Mouse (Mus musculus): ENCODE measurements around the gene Ddn. TPM values are rescaled to one million over a fixed set of nuclear protein-coding genes. Genes with fewer than 3 reads are reported as not detected.
A peak's percentile ranks its signal among the peaks of the same experiment; 100 is the strongest.

Gene Ddn
- polyA plus RNA-seq, 1 experiment, result 108 TPM

GRCm38 (mm10) chr15:98805324-98806040, 3.8 kb downstream of the Ddn start:
- Histone ChIP-seq H3K4me1 (ENCODE audit: control insufficient read depth, insufficient read depth, low read length) (peaks cover 51% of the 10 kb centered on the region), H3K27ac (ENCODE audit: insufficient read depth, low read depth, low read length) (peak overlapping the region; percentile 76), H3K4me3 (ENCODE audit: insufficient read depth, low read depth, low read length) (peak overlapping the region; percentile 79)
- WGBS, result 2% methylated on average over 64 of the region's 64 CpGs
- TF ChIP-seq POLR2A (IDR thresholded peaks at IDR 0.05; ENCODE audit: insufficient read depth, low read depth, low read length) (no peak), CTCF (IDR thresholded peaks at IDR 0.05; ENCODE audit: insufficient read depth, low read depth, low read length) (peak; percentile 54; the same call in 1 of the 2 replicates)

DNA sequence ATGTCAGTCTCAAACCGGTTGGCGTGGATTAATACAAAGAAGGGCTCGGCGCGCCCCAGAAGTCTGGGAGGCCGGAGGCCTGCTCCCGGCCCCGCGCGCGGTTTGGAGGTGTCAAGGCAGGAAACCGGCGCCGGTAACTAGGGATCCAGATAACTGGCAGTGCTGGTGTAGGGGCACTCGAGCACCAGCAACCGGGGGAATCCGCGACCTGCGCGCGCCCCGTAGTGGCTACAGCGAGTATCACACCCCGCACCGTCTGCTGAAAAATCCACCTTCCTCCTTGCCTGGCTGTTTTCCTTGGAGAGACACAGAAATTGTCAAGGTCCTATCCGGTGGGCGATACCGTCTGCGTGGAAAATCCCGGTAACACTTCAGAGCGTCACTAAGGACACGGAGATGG, 5.2 kb downstream of the Ddn start:
- no peak for TF ChIP-seq POLR2A (IDR thresholded peaks at IDR 0.05; ENCODE audit: insufficient read depth, low read depth, low read length)
- TF ChIP-seq CTCF (IDR thresholded peaks at IDR 0.05; ENCODE audit: insufficient read depth, low read depth, low read length), result peak; percentile 74
- no peak overlapping the region for H3K27ac ChIP-seq (ENCODE audit: insufficient read depth, low read depth, low read length)
- under 1% methylated on average over 32 of the region's 32 CpGs for WGBS
- H3K4me1 ChIP-seq (ENCODE audit: control insufficient read depth, insufficient read depth, low read length), result peaks cover 43% of the 10 kb centered on the region
- H3K4me3 ChIP-seq (ENCODE audit: insufficient read depth, low read depth, low read length), result peak overlapping the region; percentile 19

- WGBS, result 31% methylated on average over 8 of the region's 8 CpGs
- no peak overlapping the region for H3K27ac ChIP-seq (ENCODE audit: insufficient read depth, low read depth, low read length)
- H3K4me3 ChIP-seq (ENCODE audit: insufficient read depth, low read depth, low read length), result no peak overlapping the region
- TF ChIP-seq CTCF (IDR thresholded peaks at IDR 0.05; ENCODE audit: insufficient read depth, low read depth, low read length) (no peak), POLR2A (IDR thresholded peaks at IDR 0.05; ENCODE audit: insufficient read depth, low read depth, low read length) (no peak)
- peaks cover 37% of the 10 kb centered on the region for H3K4me1 ChIP-seq (ENCODE audit: control insufficient read depth, insufficient read depth, low read length)
Measured at GRCm38 (mm10) chr15:98802926-98803325, 6.4 kb downstream of the Ddn start.

DNA sequence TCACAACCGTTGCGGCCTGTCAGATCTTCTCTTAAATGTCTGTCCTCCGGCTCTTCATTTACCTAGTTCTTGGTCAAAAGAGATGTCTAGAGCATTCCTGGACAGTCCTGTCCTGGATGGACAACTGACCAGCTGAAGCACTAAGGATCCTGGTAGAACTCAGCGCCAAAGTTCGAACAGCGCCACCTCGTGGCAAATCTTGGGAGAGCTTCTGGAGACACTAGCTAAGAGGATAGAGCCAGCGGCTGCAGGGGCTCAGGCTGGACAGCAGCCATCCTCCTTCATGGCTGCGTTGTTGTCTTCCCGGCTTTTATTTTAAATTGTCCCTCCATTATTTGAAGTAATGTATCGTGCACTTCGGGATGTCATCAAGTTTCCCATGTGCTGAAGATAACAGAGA, 9.9 kb downstream of the Ddn start:
- H3K4me3 ChIP-seq (ENCODE audit: insufficient read depth, low read depth, low read length), result no peak overlapping the region
- no peak overlapping the region for H3K27ac ChIP-seq (ENCODE audit: insufficient read depth, low read depth, low read length)
- TF ChIP-seq POLR2A (IDR thresholded peaks at IDR 0.05; ENCODE audit: insufficient read depth, low read depth, low read length), result no peak
- peak; percentile 71 for TF ChIP-seq CTCF (IDR thresholded peaks at IDR 0.05; ENCODE audit: insufficient read depth, low read depth, low read length)
- WGBS, result 12% methylated on average over 12 of the region's 12 CpGs
- peaks cover 36% of the 10 kb centered on the region for H3K4me1 ChIP-seq (ENCODE audit: control insufficient read depth, insufficient read depth, low read length)

- 76% methylated on average over 3 of the region's 3 CpGs for WGBS
- no peak for TF ChIP-seq CTCF (IDR thresholded peaks at IDR 0.05; ENCODE audit: insufficient read depth, low read depth, low read length)
- TF ChIP-seq POLR2A (IDR thresholded peaks at IDR 0.05; ENCODE audit: insufficient read depth, low read depth, low read length), result no peak
- peaks cover 34% of the 10 kb centered on the region for H3K4me1 ChIP-seq (ENCODE audit: control insufficient read depth, insufficient read depth, low read length)
- H3K4me3 ChIP-seq (ENCODE audit: insufficient read depth, low read depth, low read length), result no peak overlapping the region
- H3K27ac ChIP-seq (ENCODE audit: insufficient read depth, low read depth, low read length), result no peak overlapping the region
Measured at GRCm38 (mm10) chr15:98798903-98799302, 10.4 kb downstream of the Ddn start.

DNA sequence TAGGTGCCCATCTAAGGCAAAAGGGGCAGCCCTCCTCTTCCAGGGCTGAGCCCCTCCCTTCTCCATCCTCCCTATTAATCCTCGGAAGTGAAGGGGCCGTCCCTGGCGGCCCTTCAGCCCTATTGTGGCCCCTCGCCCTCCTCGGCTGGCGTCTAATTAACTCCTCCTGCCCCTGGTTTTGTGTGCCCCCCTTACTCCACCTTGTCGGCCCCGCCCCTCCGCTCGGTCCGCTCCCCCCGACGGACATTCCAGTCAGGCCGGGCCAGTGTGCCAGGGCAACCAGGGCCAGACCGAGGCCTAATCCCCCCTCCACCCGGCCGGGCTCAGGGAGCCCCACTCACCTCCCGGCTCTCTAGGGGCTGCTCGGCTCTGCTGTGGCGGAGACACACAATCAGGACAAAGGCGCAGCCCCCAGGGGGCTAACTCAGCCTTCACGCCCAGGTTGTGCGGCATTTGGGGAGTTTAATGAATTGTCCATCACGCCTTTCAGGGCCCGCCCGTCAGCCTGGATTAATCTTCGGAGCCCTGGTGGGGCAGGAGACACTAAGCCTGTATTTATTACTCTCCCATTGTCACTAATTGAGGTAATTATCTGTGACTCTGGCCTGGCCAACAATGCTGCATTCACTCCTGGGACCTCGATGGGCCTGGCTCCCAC, 11.3 kb downstream of the Ddn start:
- Histone ChIP-seq H3K27ac (ENCODE audit: insufficient read depth, low read depth, low read length) (no peak overlapping the region), H3K4me3 (ENCODE audit: insufficient read depth, low read depth, low read length) (no peak overlapping the region), H3K4me1 (ENCODE audit: control insufficient read depth, insufficient read depth, low read length) (peaks cover 33% of the 10 kb centered on the region)
- WGBS, result 13% methylated on average over 28 of the region's 28 CpGs
- TF ChIP-seq POLR2A (IDR thresholded peaks at IDR 0.05; ENCODE audit: insufficient read depth, low read depth, low read length) (no peak), CTCF (IDR thresholded peaks at IDR 0.05; ENCODE audit: insufficient read depth, low read depth, low read length) (no peak)

- Histone ChIP-seq H3K27ac (ENCODE audit: insufficient read depth, low read depth, low read length) (no peak overlapping the region), H3K4me3 (ENCODE audit: insufficient read depth, low read depth, low read length) (no peak overlapping the region), H3K4me1 (ENCODE audit: control insufficient read depth, insufficient read depth, low read length) (peaks cover 37% of the 10 kb centered on the region)
- TF ChIP-seq CTCF (IDR thresholded peaks at IDR 0.05; ENCODE audit: insufficient read depth, low read depth, low read length) (no peak), POLR2A (IDR thresholded peaks at IDR 0.05; ENCODE audit: insufficient read depth, low read depth, low read length) (no peak)
- WGBS, result 2% methylated on average over 13 of the region's 13 CpGs
Measured at GRCm38 (mm10) chr15:98796803-98797595, 12.3 kb downstream of the Ddn start.

GRCm38 (mm10) chr15:98793141-98793698, 16.1 kb downstream of the Ddn start:
- H3K4me3 ChIP-seq (ENCODE audit: insufficient read depth, low read depth, low read length), result no peak overlapping the region
- no peak overlapping the region for H3K27ac ChIP-seq (ENCODE audit: insufficient read depth, low read depth, low read length)
- peaks cover 53% of the 10 kb centered on the region for H3K4me1 ChIP-seq (ENCODE audit: control insufficient read depth, insufficient read depth, low read length)
- TF ChIP-seq POLR2A (IDR thresholded peaks at IDR 0.05; ENCODE audit: insufficient read depth, low read depth, low read length), result no peak
- TF ChIP-seq CTCF (IDR thresholded peaks at IDR 0.05; ENCODE audit: insufficient read depth, low read depth, low read length), result no peak
- WGBS, result 10% methylated on average over 13 of the region's 13 CpGs

Measured in olfactory bulb, adult 2 months (tissue).